Mouse (Mus musculus): ENCODE results near the gene Akap6.

- TF ChIP-seq CTCF (IDR thresholded peaks at IDR 0.05; ENCODE audit: borderline replicate concordance, insufficient read depth, low read depth, low read length) (no peak), POLR2A (IDR thresholded peaks at IDR 0.05; ENCODE audit: borderline replicate concordance, insufficient read depth, low read length) (no peak)
Observed at GRCm38 (mm10) chr12:52704081-52704480, 4.9 kb downstream of the Akap6 start.
